ENCODE assay signal across 19 mouse cellular contexts in the genomic region with DNA sequence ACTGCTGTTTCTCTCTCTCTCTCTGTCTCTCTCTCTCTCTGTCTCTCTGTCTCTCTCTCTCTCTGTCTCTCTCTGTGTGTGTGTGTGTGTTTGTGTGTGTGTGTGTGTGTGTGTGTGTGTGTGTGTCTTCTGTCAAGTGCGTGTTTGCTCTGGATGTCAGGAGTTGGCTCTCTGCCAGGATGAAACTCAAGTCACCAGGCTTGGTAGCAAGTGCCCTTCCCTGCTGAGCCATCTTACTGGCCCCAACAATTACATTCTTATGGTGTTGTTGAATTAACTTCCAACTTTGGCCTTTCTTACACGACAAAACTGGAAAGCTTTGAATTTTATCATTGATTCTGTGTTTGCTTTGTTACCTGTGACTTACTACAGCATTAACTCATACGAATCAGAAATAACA. TPM values are rescaled to one million over a fixed set of nuclear protein-coding genes. Genes with fewer than 3 reads are reported as not detected.
DNase-seq lines count a peak whose midpoint lies in the region; ATAC-seq and TF ChIP-seq lines count a peak whose summit lies in the region.
"Had no signal": no experiment of that assay in that cellular context is flagged by ENCODE, and none has a peak within 500 bp of the region (broad histone marks: within the 10 kb centered on the region; RNA-seq: fewer than 3 reads in every experiment).

No protein-coding gene starts in this region.

- no peaks in the 10 kb centered on the region for H3K9me3 ChIP-seq in intestine, embryonic 16.5 days (ENCODE audit: control insufficient read depth, low read length)
- no peaks in the 10 kb centered on the region for H3K9me3 ChIP-seq in intestine, postnatal 0 days (ENCODE audit: control insufficient read depth)
- H3K9me3 ChIP-seq in hindbrain, embryonic 14.5 days (ENCODE audit: control insufficient read depth, low read length), result no peaks in the 10 kb centered on the region
- H3K9me3 ChIP-seq: forebrain, embryonic 12.5 days; heart, embryonic 15.5 days; liver, embryonic 13.5 days; lung, embryonic 15.5 days; neural tube, embryonic 15.5 days had no signal

- peak; percentile 21 for DNase-seq in retina, postnatal 1 day
- DNase-seq in retina, embryonic 14.5 days (ENCODE audit: low spot score), result no peak
- DNase-seq in brain, embryonic 14.5 days (ENCODE audit: low read depth), result peak; percentile 36
- no peak for DNase-seq in hindbrain, embryonic 14.5 days (ENCODE audit: low spot score)
- DNase-seq: adrenal gland, postnatal 14 days; cerebellum, adult 9-10 months; heart, postnatal 4 days; kidney, adult 18-20 months; liver, embryonic 13.5 days; lung, postnatal 4 days had no signal

- H3K4me2 ChIP-seq in intestine, embryonic 16.5 days (ENCODE audit: low read depth, low read length), result no peak overlapping the region
- no peak overlapping the region; the same call in 1 of the 2 replicates for H3K4me2 ChIP-seq in intestine, postnatal 0 days (replicated peaks; ENCODE audit: low read depth)
- no peak overlapping the region for H3K4me2 ChIP-seq in hindbrain, embryonic 14.5 days (replicated peaks)
- H3K4me2 ChIP-seq: forebrain, embryonic 12.5 days; heart, embryonic 15.5 days; liver, embryonic 13.5 days; lung, embryonic 15.5 days; neural tube, embryonic 15.5 days had no signal

- H3K27ac ChIP-seq in intestine, embryonic 16.5 days (ENCODE audit: low read length), result no peak overlapping the region
- no peak overlapping the region for H3K27ac ChIP-seq in intestine, postnatal 0 days (ENCODE audit: low read depth, low read length)
- no peak overlapping the region for H3K27ac ChIP-seq in hindbrain, embryonic 14.5 days
- H3K27ac ChIP-seq: forebrain, embryonic 12.5 days; heart, embryonic 15.5 days; layer of hippocampus, adult 2 months; liver, embryonic 13.5 days; lung, embryonic 15.5 days; neural tube, embryonic 15.5 days had no signal

- no peaks in the 10 kb centered on the region for H3K36me3 ChIP-seq in intestine, embryonic 16.5 days (ENCODE audit: control insufficient read depth, insufficient read depth, low read length)
- H3K36me3 ChIP-seq in intestine, postnatal 0 days (ENCODE audit: control insufficient read depth, insufficient read depth), result no peaks in the 10 kb centered on the region
- H3K36me3 ChIP-seq in hindbrain, embryonic 14.5 days (replicated peaks; ENCODE audit: control insufficient read depth, insufficient read depth), result no peaks in the 10 kb centered on the region
- H3K36me3 ChIP-seq: forebrain, embryonic 12.5 days; heart, embryonic 15.5 days; liver, embryonic 13.5 days; lung, embryonic 15.5 days; neural tube, embryonic 15.5 days had no signal

- H3K9ac ChIP-seq in intestine, embryonic 16.5 days (ENCODE audit: low read depth, low read length), result no peak overlapping the region
- H3K9ac ChIP-seq in intestine, postnatal 0 days (ENCODE audit: low read depth, low read length), result no peak overlapping the region
- H3K9ac ChIP-seq in hindbrain, embryonic 14.5 days, result no peak overlapping the region
- H3K9ac ChIP-seq: forebrain, embryonic 12.5 days; heart, embryonic 15.5 days; liver, embryonic 13.5 days; lung, embryonic 15.5 days; neural tube, embryonic 15.5 days had no signal

- ATAC-seq in intestine, embryonic 16.5 days, result peak; percentile 23; the same call in 1 of the 2 replicates
- ATAC-seq in intestine, postnatal 0 days, result no peak
- ATAC-seq in hindbrain, embryonic 14.5 days (ENCODE audit: low FRiP score), result no peak
- no peak for ATAC-seq in frontal cortex, adult (ENCODE audit: low TSS enrichment)
- ATAC-seq: hindbrain, embryonic 16.5 days had no signal

- no peak for TF ChIP-seq POLR2A in brain, embryonic 14.5 days (IDR thresholded peaks at IDR 0.05; ENCODE audit: borderline replicate concordance, extremely low read depth, insufficient read depth, insufficient read length, poor library complexity, severe bottlenecking)

- no peaks in the 10 kb centered on the region for H3K27me3 ChIP-seq in intestine, embryonic 16.5 days (replicated peaks; ENCODE audit: control insufficient read depth, insufficient read depth, low read length)
- H3K27me3 ChIP-seq in intestine, postnatal 0 days (replicated peaks; ENCODE audit: control insufficient read depth, insufficient read depth, low read length), result no peaks in the 10 kb centered on the region
- H3K27me3 ChIP-seq in hindbrain, embryonic 14.5 days (ENCODE audit: control insufficient read depth, insufficient read depth, low read length), result no peaks in the 10 kb centered on the region
- H3K27me3 ChIP-seq: forebrain, embryonic 12.5 days; heart, embryonic 15.5 days; liver, embryonic 13.5 days; lung, embryonic 15.5 days; neural tube, embryonic 15.5 days had no signal

- no peak for TF ChIP-seq CTCF in intestine, postnatal 0 days (IDR thresholded peaks at IDR 0.05; ENCODE audit: low read depth)
- TF ChIP-seq CTCF in brain, embryonic 14.5 days (IDR thresholded peaks at IDR 0.05; ENCODE audit: borderline replicate concordance, extremely low read depth, insufficient read depth, insufficient read length), result no peak

- H3K4me3 ChIP-seq in intestine, embryonic 16.5 days (ENCODE audit: low read length), result no peak overlapping the region
- no peak overlapping the region for H3K4me3 ChIP-seq in intestine, postnatal 0 days (ENCODE audit: low read depth, low read length)
- H3K4me3 ChIP-seq in hindbrain, embryonic 14.5 days (replicated peaks; ENCODE audit: low read length), result no peak overlapping the region
- H3K4me3 ChIP-seq: forebrain, embryonic 12.5 days; heart, embryonic 15.5 days; layer of hippocampus, adult 2 months; liver, embryonic 13.5 days; lung, embryonic 15.5 days; neural tube, embryonic 15.5 days had no signal

- 41% methylated on average over 3 of the region's 3 CpGs for WGBS in intestine, embryonic 16.5 days
- 31% methylated on average over 3 of the region's 3 CpGs for WGBS in intestine, postnatal 0 days
- 61% methylated on average over 3 of the region's 3 CpGs for WGBS in hindbrain, embryonic 14.5 days

- peaks cover 15% of the 10 kb centered on the region; the same call in 1 of the 2 replicates for H3K4me1 ChIP-seq in intestine, embryonic 16.5 days (ENCODE audit: control insufficient read depth, insufficient read depth, low read length)
- peaks cover 4% of the 10 kb centered on the region; the same call in 1 of the 2 replicates for H3K4me1 ChIP-seq in intestine, postnatal 0 days (replicated peaks; ENCODE audit: control insufficient read depth, insufficient read depth, low read length)
- H3K4me1 ChIP-seq in hindbrain, embryonic 14.5 days (replicated peaks; ENCODE audit: control insufficient read depth, insufficient read depth, low read length), result no peaks in the 10 kb centered on the region
- H3K4me1 ChIP-seq: forebrain, embryonic 12.5 days; heart, embryonic 15.5 days; lung, embryonic 15.5 days; neural tube, embryonic 15.5 days had no signal

RNA-seq across cellular contexts. Expression of gene Abhd17c, which starts 13.6 kb away (rescaled TPM):
- 12.5 and 15.1 TPM in 2 replicates for polyA plus RNA-seq in intestine, embryonic 16.5 days (2015; fragmentation: Nextera tagmentation; extraction: Ambion mirVana)
- polyA plus RNA-seq in intestine, postnatal 0 days (2015; fragmentation: Nextera tagmentation; extraction: Ambion mirVana), result 203 and 216 TPM in 2 replicates
- 98.8 and 99.2 TPM in 2 replicates for polyA plus RNA-seq in brain, embryonic 14.5 days (2012; rRNA removed)
- polyA plus RNA-seq in hindbrain, embryonic 14.5 days (2014; fragmentation: Nextera tagmentation; extraction: Ambion mirVana), result 63.0 and 63.6 TPM in 2 replicates

Comparison
In these comparisons a context has a peak if more than half of its experiments do, and no peak if none do; other contexts are left out.
1. DNase-seq: peak in retina, postnatal 1 day (single experiment) and brain, embryonic 14.5 days (single experiment); none in retina, embryonic 14.5 days (single experiment) and hindbrain, embryonic 14.5 days (single experiment).